Comparison of ENCODE assay signal across 22 mouse cellular contexts in genomic region chr2:90070065-90070464, GRCm38 (mm10). TPM values are rescaled to one million over a fixed set of nuclear protein-coding genes. Genes with fewer than 3 reads are reported as not detected.
DNase-seq lines count a peak whose midpoint lies in the region.
"Had no signal": no experiment of that assay in that cellular context is flagged by ENCODE, and none has a peak within 500 bp of the region (broad histone marks: within the 10 kb centered on the region; RNA-seq: fewer than 3 reads in every experiment).

No protein-coding gene starts in this region.

- peak; percentile 2 to 28 for DNase-seq in frontal cortex, adult 2 months (ENCODE audit: extremely low spot score in 1 of 2, low spot score in 1 of 2)
- no peak for DNase-seq in frontal cortex, postnatal 25 days (ENCODE audit: low spot score in 2 of 2)
- DNase-seq in right cerebral cortex, adult 18-20 months: peak; percentile 3
- DNase-seq in right cerebral cortex, postnatal 10 days (ENCODE audit: low spot score in 2 of 2): no peak
- no peak for DNase-seq in lung, postnatal 14 days
- DNase-seq: adrenal gland, adult 2 months; adrenal gland, postnatal 10 days; adrenal gland, postnatal 25 days; cerebellum, adult 11-12 months; cerebellum, adult 2 months; cerebellum, adult 9-10 months; cerebellum, postnatal 10 days; cerebellum, postnatal 25 days; forebrain, postnatal 0 days had no signal

RNA-seq across cellular contexts. Expression of gene Olfr140, which starts 6.7 kb away (rescaled TPM):
- not detected in 2 replicates for polyA plus RNA-seq in frontal cortex, adult 2 months (2012; rRNA removed)
- polyA plus RNA-seq: adrenal gland, adult 2 months; C2C12; cerebellum, adult 2 months; cortical plate, adult 2 months; embryonic facial prominence, embryonic 10.5 days; embryonic facial prominence, embryonic 12.5 days; embryonic facial prominence, embryonic 14.5 days; forebrain, embryonic 11.5 days; forebrain, embryonic 13.5 days; forebrain, embryonic 15.5 days; forebrain, postnatal 0 days had no signal

RNA-seq across cellular contexts. Expression of gene Olfr1265, which starts 34.9 kb away (rescaled TPM):
- not detected in 2 replicates for polyA plus RNA-seq in frontal cortex, adult 2 months (2012; rRNA removed)
- polyA plus RNA-seq: adrenal gland, adult 2 months; C2C12; cerebellum, adult 2 months; cortical plate, adult 2 months; embryonic facial prominence, embryonic 10.5 days; embryonic facial prominence, embryonic 12.5 days; embryonic facial prominence, embryonic 14.5 days; forebrain, embryonic 11.5 days; forebrain, embryonic 13.5 days; forebrain, embryonic 15.5 days; forebrain, postnatal 0 days had no signal

RNA-seq across cellular contexts. Expression of gene Olfr1264, which starts 44.7 kb away (rescaled TPM):
- not detected in 2 replicates for polyA plus RNA-seq in frontal cortex, adult 2 months (2012; rRNA removed)
- polyA plus RNA-seq: adrenal gland, adult 2 months; C2C12; cerebellum, adult 2 months; cortical plate, adult 2 months; embryonic facial prominence, embryonic 10.5 days; embryonic facial prominence, embryonic 12.5 days; forebrain, embryonic 11.5 days; forebrain, embryonic 13.5 days; forebrain, embryonic 15.5 days; forebrain, postnatal 0 days had no signal

RNA-seq across cellular contexts. Expression of gene Olfr1269, which starts 51.1 kb away (rescaled TPM):
- not detected in 2 replicates for polyA plus RNA-seq in frontal cortex, adult 2 months (2012; rRNA removed)
- polyA plus RNA-seq: adrenal gland, adult 2 months; C2C12; cerebellum, adult 2 months; cortical plate, adult 2 months; embryonic facial prominence, embryonic 10.5 days; embryonic facial prominence, embryonic 12.5 days; embryonic facial prominence, embryonic 14.5 days; forebrain, embryonic 11.5 days; forebrain, embryonic 13.5 days; forebrain, embryonic 15.5 days; forebrain, postnatal 0 days had no signal

RNA-seq across cellular contexts. Expression of gene Olfr1263, which starts 58.1 kb away (rescaled TPM):
- not detected in 2 replicates for polyA plus RNA-seq in frontal cortex, adult 2 months (2012; rRNA removed)
- polyA plus RNA-seq: adrenal gland, adult 2 months; C2C12; cerebellum, adult 2 months; cortical plate, adult 2 months; embryonic facial prominence, embryonic 10.5 days; embryonic facial prominence, embryonic 12.5 days; embryonic facial prominence, embryonic 14.5 days; forebrain, embryonic 11.5 days; forebrain, embryonic 13.5 days; forebrain, embryonic 15.5 days; forebrain, postnatal 0 days had no signal

Comparison
In these comparisons a context has a peak if more than half of its experiments do, and no peak if none do; other contexts are left out.
1. DNase-seq: peak in frontal cortex, adult 2 months (2 of 2) and right cerebral cortex, adult 18-20 months (single experiment); none in frontal cortex, postnatal 25 days (0 of 2), right cerebral cortex, postnatal 10 days (0 of 2) and lung, postnatal 14 days (single experiment).